Mouse (Mus musculus) kidney, postnatal 0 days (tissue): ENCODE measurements around the gene Neo1. TPM values are rescaled to one million over a fixed set of nuclear protein-coding genes. Genes with fewer than 3 reads are reported as not detected.
"Not testable (repeated sequence)": the region's sequence is repeated elsewhere in the genome, so short reads cannot be mapped to it uniquely, and the experiment has no call there.

Experiments used
- ATAC-seq: fragments of 200-750 bp; cut with Nextera tagmentation; replicated peaks from 2 replicates; pipeline ENCODE4 v1.8.0; 2017; ENCODE audit warnings: low read depth, moderate number of reproducible peaks, moderate TSS enrichment, moderate library complexity; ENCODE audit not compliant: low FRiP score
- DNase-seq: peaks from one replicate; pipeline ENCODE4 v3.0.0-alpha.2; 2016; ENCODE audit warnings: low spot score
- H3K27ac ChIP-seq: fragments of 300-500 bp; sonication (generic); 2 replicates; pipeline ENCODE4 v1.5.1; 2014; ENCODE audit warnings: mild to moderate bottlenecking
- H3K27me3 ChIP-seq: fragments of 300-500 bp; sonication (generic); 2 replicates; pipeline ENCODE4 v1.6.1; 2014; ENCODE audit warnings: low read length, mixed read lengths; ENCODE audit not compliant: insufficient read depth
- H3K36me3 ChIP-seq: fragments of 300-500 bp; sonication (generic); 2 replicates; pipeline ENCODE4 v1.6.1; 2014; ENCODE audit warnings: low read length, mixed read lengths; ENCODE audit not compliant: insufficient read depth
- H3K4me1 ChIP-seq: fragments of 300-500 bp; sonication (generic); replicated peaks from 2 replicates; pipeline ENCODE4 v1.6.1; 2014; ENCODE audit warnings: antibody characterized with exemption, low read length, mixed read lengths; ENCODE audit not compliant: insufficient read depth
- H3K4me2 ChIP-seq: fragments of 300-500 bp; sonication (generic); 2 replicates; pipeline ENCODE4 v1.6.1; 2014; ENCODE audit warnings: mild to moderate bottlenecking, low read length, moderate library complexity, mixed read lengths
- H3K4me3 ChIP-seq: fragments of 300-500 bp; sonication (generic); replicated peaks from 2 replicates; pipeline ENCODE4 v1.5.1; 2014; ENCODE audit warnings: low read depth, low read length
- H3K9ac ChIP-seq: fragments of 300-500 bp; sonication (generic); 2 replicates; pipeline ENCODE4 v1.6.1; 2014; ENCODE audit warnings: low read depth, low read length
- H3K9me3 ChIP-seq: fragments of 300-500 bp; sonication (generic); replicated peaks from 2 replicates; pipeline ENCODE4 v1.6.1; 2016; ENCODE audit warnings: low read length, inconsistent platforms, mixed read lengths
- CTCF ChIP-seq: IDR thresholded peaks from 2 replicates; pipeline ENCODE4 v1.5.1; 2016; ENCODE audit warnings: antibody characterized with exemption, low read depth, mild to moderate bottlenecking, moderate library complexity
- WGBS: fragments of 180-500 bp; shearing (Covaris S2); extraction: QIAGEN DNeasy Blood & Tissue Kit; methylation state at CpG from one replicate; pipeline ENCODE4 v1.1.7; 2014; 5-methylcytosine and 5-hydroxymethylcytosine counted together
- polyA plus RNA-seq: library from polyadenylated mRNA; unstranded; fragments of >200 nt; fragmentation: Nextera tagmentation; extraction: Ambion mirVana; gene quantifications from 2 replicates; pipeline ENCODE4 v1.2.1, GENCODE M21; 2015

The Neo1 gene
- polyA plus RNA-seq, 1 experiment from 2014 or later: 25.3 TPM

DNA sequence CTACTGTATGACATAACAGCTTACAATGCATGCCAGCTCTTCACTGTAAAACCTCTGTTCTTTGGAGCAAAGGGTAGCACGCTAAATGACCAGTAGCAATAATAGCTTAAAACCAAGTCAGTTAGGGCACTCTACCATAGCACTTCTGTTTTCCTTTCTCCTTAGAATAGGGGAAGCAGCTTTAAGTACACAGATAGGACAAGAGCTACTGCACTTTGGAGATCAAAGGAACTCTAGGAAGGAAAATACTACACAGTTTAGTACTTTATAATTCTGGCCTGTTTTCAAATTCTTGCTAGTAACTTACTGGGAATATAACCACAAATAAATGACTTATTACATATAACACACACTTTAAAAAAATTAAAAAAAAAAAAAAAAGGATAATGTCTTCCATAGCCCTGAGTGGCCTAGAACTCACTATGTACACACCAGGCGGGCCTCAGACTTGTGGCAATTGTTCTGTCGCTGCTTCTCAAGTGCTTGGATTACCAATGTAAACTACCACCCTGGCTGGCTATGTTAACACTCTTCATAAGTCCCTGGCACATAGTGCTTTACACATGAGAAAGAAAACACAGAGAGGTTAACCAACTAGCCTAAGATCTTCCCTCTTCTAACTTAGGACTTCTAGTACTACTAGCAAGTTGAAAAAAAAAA, 20.1 kb downstream of the Neo1 start:
- Histone ChIP-seq H3K4me2 (no peak overlapping the region), H3K9ac (no peak overlapping the region), H3K27me3 (no peaks in the 10 kb centered on the region), H3K27ac (no peak overlapping the region), H3K9me3 (no peaks in the 10 kb centered on the region), H3K4me1 (no peaks in the 10 kb centered on the region), H3K4me3 (no peak overlapping the region), H3K36me3 (no peaks in the 10 kb centered on the region)
- no peak for ATAC-seq
- WGBS: 83% methylated on average over 3 of the region's 3 CpGs
- no peak for TF ChIP-seq CTCF
- DNase-seq: no peak

DNA sequence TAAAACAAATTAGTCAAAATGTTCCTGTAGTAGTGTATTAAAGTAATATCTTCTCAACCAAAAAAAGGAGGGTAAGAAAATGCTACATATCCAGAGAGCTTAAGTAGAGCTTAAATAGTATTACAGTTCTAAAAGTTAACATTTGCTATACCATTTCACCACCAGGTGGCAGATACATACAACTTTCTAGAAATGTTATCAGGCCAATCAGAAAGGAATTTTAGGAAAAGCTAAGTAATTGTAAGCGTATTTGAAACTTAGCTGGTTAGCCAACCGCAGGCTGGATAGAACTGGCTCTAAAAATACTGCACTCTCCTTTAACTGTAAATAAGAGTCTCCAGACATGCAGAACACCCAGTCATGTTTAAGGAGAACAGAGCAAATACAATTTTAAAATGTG, 22.9 kb downstream of the Neo1 start:
- 3% methylated on average over 2 of the region's 2 CpGs for WGBS
- DNase-seq (peak; percentile 95), ATAC-seq (no peak)
- TF ChIP-seq CTCF: peak; percentile 88
- Histone ChIP-seq H3K9me3 (no peaks in the 10 kb centered on the region), H3K27ac (no peak overlapping the region), H3K4me2 (no peak overlapping the region), H3K4me1 (no peaks in the 10 kb centered on the region), H3K27me3 (no peaks in the 10 kb centered on the region), H3K36me3 (no peaks in the 10 kb centered on the region), H3K4me3 (no peak overlapping the region), H3K9ac (no peak overlapping the region)

DNA sequence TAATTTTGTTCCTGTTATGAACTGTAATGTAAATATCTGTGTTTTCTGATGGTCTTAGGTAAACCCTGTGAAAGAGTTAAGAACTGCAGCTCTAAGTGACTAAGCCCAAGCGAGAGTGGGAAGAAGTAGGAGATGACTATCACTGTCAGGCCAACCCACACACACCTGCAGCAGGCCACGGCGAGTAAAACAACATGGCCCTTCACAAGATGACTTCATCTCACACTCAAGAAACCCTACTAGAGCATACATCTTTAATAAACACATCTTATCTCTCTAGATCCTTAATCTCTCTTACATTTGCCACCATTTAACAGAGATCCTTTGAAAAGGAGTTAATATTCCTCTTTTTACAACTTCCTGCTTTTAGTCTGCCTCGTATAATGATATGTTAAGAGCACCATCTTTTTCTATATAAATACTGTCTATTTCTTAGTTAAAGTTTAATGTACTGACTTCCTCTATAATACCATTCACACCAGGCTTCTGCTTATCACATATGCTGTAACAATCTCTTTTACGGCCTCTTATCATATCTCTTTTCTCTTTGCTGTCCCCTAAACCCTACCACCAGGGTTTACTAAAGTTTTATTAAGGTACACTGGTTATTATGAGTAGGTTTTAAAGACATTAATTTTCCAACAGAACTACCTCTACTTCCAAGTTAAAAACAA, 46.8 kb downstream of the Neo1 start:
- no peaks in the 10 kb centered on the region for H3K9me3 ChIP-seq
- H3K36me3 ChIP-seq: 0 out of 2 replicates have a peak, but pooled peaks cover 8% of the 10 kb centered on the region
- DNase-seq (no peak), ATAC-seq (no peak)
- no peak overlapping the region for H3K4me3 ChIP-seq
- no peak overlapping the region for H3K9ac ChIP-seq
- H3K4me2 ChIP-seq: no peak overlapping the region
- WGBS: 74% methylated on average over 5 of the region's 5 CpGs
- H3K27ac ChIP-seq: no peak overlapping the region
- no peak for TF ChIP-seq CTCF
- no peaks in the 10 kb centered on the region for H3K27me3 ChIP-seq
- no peaks in the 10 kb centered on the region for H3K4me1 ChIP-seq

DNA sequence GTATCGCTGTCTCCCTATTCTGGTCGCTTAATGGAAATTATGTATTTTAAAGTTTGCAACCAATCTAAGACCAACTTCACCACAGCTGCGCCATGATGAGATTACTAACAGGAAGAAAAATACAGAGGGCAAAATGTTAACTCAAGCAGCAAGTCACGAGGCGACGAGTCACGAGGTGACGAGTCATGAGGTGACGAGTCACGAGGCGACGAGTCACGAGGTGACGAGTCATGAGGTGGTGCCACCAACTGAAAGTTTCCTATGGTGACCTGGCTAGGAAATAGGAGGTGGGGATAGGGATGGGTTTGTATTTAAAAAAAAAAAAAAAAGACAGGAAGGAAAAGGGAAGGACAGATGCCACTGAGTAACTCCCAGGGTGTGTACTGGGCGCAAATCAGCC, 57.2 kb downstream of the Neo1 start:
- Histone ChIP-seq H3K9ac (no peak overlapping the region), H3K4me2 (no peak overlapping the region), H3K9me3 (no peaks in the 10 kb centered on the region), H3K4me1 (no peaks in the 10 kb centered on the region), H3K4me3 (no peak overlapping the region), H3K27ac (no peak overlapping the region), H3K27me3 (no peaks in the 10 kb centered on the region), H3K36me3 (peaks cover 4% of the 10 kb centered on the region; the same call in 1 of the 2 replicates)
- DNase-seq: no peak
- TF ChIP-seq CTCF: no peak
- WGBS: 87% methylated on average over 15 of the region's 15 CpGs
- no peak for ATAC-seq

DNA sequence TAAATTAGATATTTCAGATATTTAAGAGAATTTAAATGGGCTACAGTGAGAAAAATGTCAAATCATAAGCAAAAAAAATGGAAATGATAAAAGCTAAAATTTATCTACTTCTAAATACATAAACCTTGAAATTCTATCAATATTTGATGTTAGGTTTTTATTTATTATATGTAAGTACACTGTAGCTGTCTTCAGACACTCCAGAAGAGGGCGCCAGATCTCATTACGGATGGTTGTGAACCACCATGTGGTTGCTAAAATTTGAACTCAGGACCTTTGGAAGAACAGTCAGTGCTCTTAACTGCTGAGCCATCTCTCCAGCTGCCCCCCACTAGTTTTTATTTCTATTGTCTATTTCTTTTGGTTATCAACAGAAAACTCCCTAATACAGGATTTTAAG, 65.1 kb downstream of the Neo1 start:
- H3K4me2 ChIP-seq, H3K9ac ChIP-seq, ATAC-seq, H3K27me3 ChIP-seq, H3K4me3 ChIP-seq, H3K36me3 ChIP-seq, H3K4me1 ChIP-seq, H3K9me3 ChIP-seq, H3K27ac ChIP-seq, DNase-seq: not testable (repeated sequence)
- WGBS: 84% methylated on average over 2 of the region's 2 CpGs
- TF ChIP-seq CTCF: peak; percentile 29

DNA sequence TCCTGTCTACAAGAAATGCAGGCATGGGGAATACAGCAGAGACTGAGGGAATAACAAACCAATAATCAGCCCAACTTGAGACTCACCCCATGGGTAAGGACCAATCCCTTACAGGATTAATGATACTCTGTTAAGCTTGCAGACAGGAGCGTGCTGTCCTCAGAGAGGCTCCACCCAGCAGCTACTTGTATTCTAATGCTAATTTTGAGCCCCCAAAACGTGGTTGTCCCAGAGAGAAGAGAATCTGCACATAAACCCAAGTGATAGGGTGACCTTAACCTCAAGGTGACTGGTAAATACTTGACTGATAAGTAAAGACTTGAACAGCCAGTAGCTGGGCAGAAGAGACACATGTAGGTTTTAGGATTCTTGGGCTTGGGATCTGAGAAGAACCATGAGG, 68.9 kb downstream of the Neo1 start:
- Histone ChIP-seq H3K4me2 (no peak overlapping the region), H3K4me1 (no peaks in the 10 kb centered on the region), H3K27me3 (no peaks in the 10 kb centered on the region)

More for the DNA sequence above, 68.9 kb downstream of the Neo1 start:
- Histone ChIP-seq H3K9me3 (no peaks in the 10 kb centered on the region), H3K9ac (no peak overlapping the region), H3K4me3 (no peak overlapping the region), H3K36me3 (no peaks in the 10 kb centered on the region), H3K27ac (no peak overlapping the region)
- ATAC-seq (no peak), DNase-seq (no peak)
- TF ChIP-seq CTCF: no peak
- 57% methylated on average over 2 of the region's 2 CpGs for WGBS
